Mouse (Mus musculus) heart, adult 2 months (tissue): ENCODE results near the gene Foxo6.

ENCODE experiments used
- CTCF ChIP-seq: fragments of 200-600 bp; IDR thresholded peaks from 2 replicates; pipeline ENCODE4 v1.8.1; 2022; ENCODE audit warnings: antibody characterized with exemption, mild to moderate bottlenecking, moderate library complexity
- POLR2A ChIP-seq: fragments of 200-500 bp; IDR thresholded peaks from 2 replicates; pipeline ENCODE4 v1.6.1; 2011; ENCODE audit warnings: mild to moderate bottlenecking, low read depth, low read length, control low read depth; ENCODE audit not compliant: insufficient read depth

GRCm38 (mm10) chr4:120282568-120283091, 4.5 kb downstream of the Foxo6 start:
- no peak for TF ChIP-seq POLR2A
- no peak for TF ChIP-seq CTCF
